ENCODE assay signal across 30 mouse cellular contexts in genomic region chr2:11713021-11713420, GRCm38 (mm10). TPM values are rescaled to one million over a fixed set of nuclear protein-coding genes. Genes with fewer than 3 reads are reported as not detected.
DNase-seq lines count a peak whose midpoint lies in the region; ATAC-seq and TF ChIP-seq lines count a peak whose summit lies in the region.
"Had no signal": no experiment of that assay in that cellular context is flagged by ENCODE, and none has a peak within 500 bp of the region (broad histone marks: within the 10 kb centered on the region; RNA-seq: fewer than 3 reads in every experiment).

No protein-coding gene starts in this region.

- peaks cover 10% of the 10 kb centered on the region for H3K4me1 ChIP-seq in kidney, adult 2 months (ENCODE audit: control insufficient read depth, insufficient read depth, low read length)
- no peaks in the 10 kb centered on the region for H3K4me1 ChIP-seq in kidney, embryonic 16.5 days (ENCODE audit: insufficient read depth, low read length)
- H3K4me1 ChIP-seq in kidney, embryonic 15.5 days, result no peaks in the 10 kb centered on the region
- H3K4me1 ChIP-seq in lung, postnatal 0 days (ENCODE audit: insufficient read depth, low read depth, low read length), result no peaks in the 10 kb centered on the region
- no peaks in the 10 kb centered on the region for H3K4me1 ChIP-seq in lung, adult 2 months (ENCODE audit: control insufficient read depth, insufficient read depth, low read length)
- H3K4me1 ChIP-seq: embryonic facial prominence, embryonic 10.5 days; embryonic facial prominence, embryonic 15.5 days; forebrain, embryonic 12.5 days; heart, embryonic 12.5 days; hindbrain, embryonic 13.5 days; lung, embryonic 15.5 days; midbrain, embryonic 12.5 days; neural tube, embryonic 12.5 days had no signal

- no peaks in the 10 kb centered on the region for H3K36me3 ChIP-seq in kidney, adult 2 months (ENCODE audit: control insufficient read depth, insufficient read depth, low read length)
- H3K36me3 ChIP-seq in kidney, embryonic 16.5 days (ENCODE audit: insufficient read depth, low read length), result no peaks in the 10 kb centered on the region
- H3K36me3 ChIP-seq in kidney, embryonic 15.5 days, result no peaks in the 10 kb centered on the region
- H3K36me3 ChIP-seq in lung, postnatal 0 days (ENCODE audit: insufficient read depth, low read length), result no peaks in the 10 kb centered on the region
- H3K36me3 ChIP-seq: embryonic facial prominence, embryonic 10.5 days; embryonic facial prominence, embryonic 15.5 days; forebrain, embryonic 12.5 days; heart, embryonic 12.5 days; hindbrain, embryonic 13.5 days; lung, embryonic 15.5 days; midbrain, embryonic 12.5 days; neural tube, embryonic 12.5 days had no signal

- TF ChIP-seq CTCF in kidney, adult 2 months (conservative IDR thresholded peaks at IDR 0.05; ENCODE audit: insufficient read depth, insufficient read length, low read depth, low read length), result no peak
- no peak for TF ChIP-seq CTCF in lung, postnatal 0 days (IDR thresholded peaks at IDR 0.05)
- TF ChIP-seq CTCF in lung, adult 2 months (IDR thresholded peaks at IDR 0.05; ENCODE audit: insufficient read depth, low read length), result no peak

- H3K9me3 ChIP-seq in kidney, embryonic 16.5 days (ENCODE audit: low read length), result no peaks in the 10 kb centered on the region
- no peaks in the 10 kb centered on the region for H3K9me3 ChIP-seq in kidney, embryonic 15.5 days (replicated peaks)
- H3K9me3 ChIP-seq in lung, postnatal 0 days (ENCODE audit: low read length), result no peaks in the 10 kb centered on the region
- H3K9me3 ChIP-seq: embryonic facial prominence, embryonic 10.5 days; embryonic facial prominence, embryonic 15.5 days; forebrain, embryonic 12.5 days; heart, embryonic 12.5 days; hindbrain, embryonic 13.5 days; lung, embryonic 15.5 days; megakaryocyte, embryonic 14.5 days; midbrain, embryonic 12.5 days; neural tube, embryonic 12.5 days had no signal

- 27% methylated on average over 3 of the region's 3 CpGs for WGBS in kidney, adult 2 months
- WGBS in kidney, embryonic 16.5 days, result 54% methylated on average over 3 of the region's 3 CpGs
- 64% methylated on average over 3 of the region's 3 CpGs for WGBS in kidney, embryonic 15.5 days
- 52% methylated on average over 3 of the region's 3 CpGs for WGBS in lung, postnatal 0 days
- WGBS in lung, adult 2 months, result 51% methylated on average over 3 of the region's 3 CpGs

- no peak for ATAC-seq in kidney, embryonic 16.5 days (ENCODE audit: low FRiP score, low TSS enrichment)
- no peak for ATAC-seq in kidney, embryonic 15.5 days (replicated peaks; ENCODE audit: low FRiP score)
- ATAC-seq in lung, postnatal 0 days, result peak; percentile 46
- ATAC-seq: CD4-positive, CD25-positive, alpha-beta regulatory T cell, adult 4 months; forebrain, postnatal 0 days had no signal

- no peak overlapping the region for H3K4me3 ChIP-seq in kidney, adult 2 months (ENCODE audit: insufficient read depth, low read depth, low read length)
- no peak overlapping the region for H3K4me3 ChIP-seq in kidney, embryonic 16.5 days (ENCODE audit: low read length)
- H3K4me3 ChIP-seq in kidney, embryonic 15.5 days (replicated peaks), result no peak overlapping the region
- no peak overlapping the region for H3K4me3 ChIP-seq in lung, postnatal 0 days (ENCODE audit: low read depth, low read length)
- no peak overlapping the region for H3K4me3 ChIP-seq in lung, adult 2 months (replicated peaks; ENCODE audit: extremely low read depth, low read depth, low read length)
- H3K4me3 ChIP-seq: embryonic facial prominence, embryonic 10.5 days; embryonic facial prominence, embryonic 15.5 days; forebrain, embryonic 12.5 days; heart, embryonic 12.5 days; hindbrain, embryonic 13.5 days; lung, embryonic 15.5 days; megakaryocyte, embryonic 14.5 days; midbrain, embryonic 12.5 days; myocyte; neural tube, embryonic 12.5 days had no signal

- TF ChIP-seq EP300 in lung, postnatal 0 days (IDR thresholded peaks at IDR 0.05), result no peak

- H3K27ac ChIP-seq in kidney, adult 2 months (ENCODE audit: insufficient read depth, low read depth, low read length), result peak overlapping the region; percentile 30; the same call in 1 of the 2 replicates
- no peak overlapping the region for H3K27ac ChIP-seq in kidney, embryonic 16.5 days (ENCODE audit: low read length)
- H3K27ac ChIP-seq in kidney, embryonic 15.5 days, result no peak overlapping the region
- no peak overlapping the region for H3K27ac ChIP-seq in lung, postnatal 0 days (ENCODE audit: low read length)
- H3K27ac ChIP-seq: embryonic facial prominence, embryonic 10.5 days; embryonic facial prominence, embryonic 15.5 days; forebrain, embryonic 12.5 days; hindbrain, embryonic 13.5 days; lung, embryonic 15.5 days; midbrain, embryonic 12.5 days; neural tube, embryonic 12.5 days had no signal

- H3K9ac ChIP-seq in kidney, embryonic 16.5 days (replicated peaks; ENCODE audit: low read length), result no peak overlapping the region
- no peak overlapping the region for H3K9ac ChIP-seq in kidney, embryonic 15.5 days
- no peak overlapping the region for H3K9ac ChIP-seq in lung, postnatal 0 days (replicated peaks; ENCODE audit: low read depth)
- H3K9ac ChIP-seq: embryonic facial prominence, embryonic 15.5 days; forebrain, embryonic 12.5 days; forebrain, postnatal 0 days; heart, embryonic 12.5 days; hindbrain, embryonic 13.5 days; lung, embryonic 15.5 days; midbrain, embryonic 12.5 days; neural tube, embryonic 12.5 days had no signal

- TF ChIP-seq POLR2A in kidney, adult 2 months (IDR thresholded peaks at IDR 0.05; ENCODE audit: low read depth, low read length), result no peak
- no peak for TF ChIP-seq POLR2A in lung, adult 2 months (IDR thresholded peaks at IDR 0.05; ENCODE audit: borderline replicate concordance, extremely low read depth, low read depth, low read length)

- DNase-seq in kidney, adult 2 months, result peak; percentile 83
- peak; percentile 22 to 68 for DNase-seq in kidney, postnatal 36 days
- DNase-seq in lung, postnatal 0 days (ENCODE audit: low spot score), result peak; percentile 58
- DNase-seq in lung, adult 2 months, result no peak
- DNase-seq in retina, embryonic 14.5 days (ENCODE audit: low spot score), result no peak
- DNase-seq: cerebellum, adult 8-10 months; cerebellum, postnatal 25 days; forebrain, postnatal 0 days; gastrocnemius, postnatal 14 days; heart, postnatal 4 days; kidney, postnatal 4 days; layer of hippocampus, postnatal 36 days; left cerebral cortex, postnatal 4 days; lung, postnatal 4 days; right cerebral cortex, postnatal 4 days; thymus, adult 2 months; thymus, postnatal 36 days had no signal

- no peaks in the 10 kb centered on the region for H3K27me3 ChIP-seq in kidney, adult 2 months (replicated peaks; ENCODE audit: control insufficient read depth, insufficient read depth, low read length)
- no peaks in the 10 kb centered on the region for H3K27me3 ChIP-seq in kidney, embryonic 16.5 days (ENCODE audit: insufficient read depth, low read length)
- H3K27me3 ChIP-seq in kidney, embryonic 15.5 days, result peaks cover 9% of the 10 kb centered on the region; the same call in 1 of the 2 replicates
- no peaks in the 10 kb centered on the region for H3K27me3 ChIP-seq in lung, postnatal 0 days (replicated peaks; ENCODE audit: insufficient read depth, low read length)
- H3K27me3 ChIP-seq: embryonic facial prominence, embryonic 15.5 days; heart, embryonic 12.5 days; lung, embryonic 15.5 days; megakaryocyte, embryonic 14.5 days; neural tube, embryonic 12.5 days had no signal

- H3K4me2 ChIP-seq in kidney, embryonic 16.5 days (replicated peaks; ENCODE audit: low read depth, low read length), result no peak overlapping the region
- H3K4me2 ChIP-seq in kidney, embryonic 15.5 days, result no peak overlapping the region
- H3K4me2 ChIP-seq in lung, postnatal 0 days (replicated peaks; ENCODE audit: low read depth, low read length), result no peak overlapping the region
- H3K4me2 ChIP-seq: embryonic facial prominence, embryonic 15.5 days; forebrain, embryonic 12.5 days; heart, embryonic 12.5 days; hindbrain, embryonic 13.5 days; lung, embryonic 15.5 days; midbrain, embryonic 12.5 days; neural tube, embryonic 12.5 days had no signal

RNA-seq across cellular contexts. Expression of gene Il15ra, which starts 7.9 kb away (rescaled TPM):
- polyA plus RNA-seq in kidney, adult 2 months (2012; rRNA removed), result 22.4 and 22.5 TPM in 2 replicates
- polyA plus RNA-seq in kidney, embryonic 16.5 days (2015; fragmentation: Nextera tagmentation; extraction: Ambion mirVana), result 2.6 TPM in 2 replicates
- 2.1 and 2.2 TPM in 2 replicates for polyA plus RNA-seq in kidney, embryonic 15.5 days (2015; fragmentation: Nextera tagmentation; extraction: Ambion mirVana)
- 4.3 and 6.7 TPM in 2 replicates for polyA plus RNA-seq in lung, postnatal 0 days (2015; fragmentation: Nextera tagmentation; extraction: Ambion mirVana)
- polyA plus RNA-seq in lung, adult 2 months (2012; rRNA removed), result 20.7 and 26.2 TPM in 2 replicates
- polyA plus RNA-seq: forebrain, embryonic 12.5 days had no signal

Comparison
In these comparisons a context has a peak if more than half of its experiments do, and no peak if none do; other contexts are left out.
1. DNase-seq: peak in kidney, adult 2 months (single experiment), kidney, postnatal 36 days (2 of 2) and lung, postnatal 0 days (single experiment); none in lung, adult 2 months (single experiment) and retina, embryonic 14.5 days (single experiment).